Mouse (Mus musculus): ENCODE data around the gene Avil.

DNA sequence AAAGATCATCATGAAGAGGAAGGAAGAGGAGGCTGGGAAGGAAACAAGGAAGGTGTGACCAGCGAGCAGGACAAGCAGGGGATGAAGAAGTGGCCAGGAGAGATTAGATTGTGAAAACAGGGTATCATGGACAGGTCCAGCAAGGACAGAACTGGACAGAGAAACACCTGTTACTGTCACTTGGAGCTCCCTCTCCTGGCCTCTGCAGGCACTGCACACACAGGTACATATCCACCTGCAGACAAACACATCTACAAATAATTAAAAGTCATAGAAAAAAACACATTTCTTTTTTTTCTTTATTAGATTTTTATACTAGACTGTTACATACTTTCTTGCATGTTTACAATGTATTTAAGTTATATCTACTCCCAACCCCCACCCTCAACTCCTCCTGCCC, 48.1 kb upstream of the Avil start:
- TF ChIP-seq CTCF (IDR thresholded peaks at IDR 0.05; ENCODE audit: insufficient read depth, low read length) (no peak), POLR2A (IDR thresholded peaks at IDR 0.05; ENCODE audit: borderline replicate concordance, extremely low read depth, low read depth, low read length) (no peak)
